Mouse (Mus musculus): ENCODE measurements around the gene Olfr48.

The Olfr48 gene

GRCm38 (mm10) chr2:89848105-89848504, at the start of gene Olfr48:
Gene Olfr48, minus strand, starts transcription at chr2:89848205.
- no peak for DNase-seq (ENCODE audit: low read depth, low spot score)

GRCm38 (mm10) chr2:89878137-89878536, 30.1 kb upstream of the Olfr48 start, which contains the start of gene Olfr1257:
Gene Olfr1257, plus strand, starts transcription at chr2:89878437.
- DNase-seq (ENCODE audit: low read depth, low spot score), result no peak

- no peak for DNase-seq (ENCODE audit: low read depth, low spot score)
These were observed 1.2 kb upstream of the Olfr48 start for GRCm38 (mm10) chr2:89849230-89849629.

GRCm38 (mm10) chr2:89841455-89841854, 6.5 kb downstream of the Olfr48 start, which contains the start of gene Olfr1256:
Gene Olfr1256, minus strand, starts transcription at chr2:89841555.
- no peak for DNase-seq (ENCODE audit: low read depth, low spot score)

GRCm38 (mm10) chr2:89820216-89820615, 27.8 kb downstream of the Olfr48 start:
- DNase-seq (ENCODE audit: low read depth, low spot score), result no peak

GRCm38 (mm10) chr2:89811751-89812150, 36.3 kb downstream of the Olfr48 start, which contains the start of gene Olfr1255:
Gene Olfr1255, plus strand, starts transcription at chr2:89812051.
- no peak for DNase-seq (ENCODE audit: low read depth, low spot score)

- DNase-seq (ENCODE audit: low read depth, low spot score), result no peak
These were observed 37.3 kb downstream of the Olfr48 start for GRCm38 (mm10) chr2:89810751-89811150.

- DNase-seq (ENCODE audit: low read depth, low spot score), result no peak
These were observed 48.4 kb downstream of the Olfr48 start for GRCm38 (mm10) chr2:89799583-89799982.

GRCm38 (mm10) chr2:89793519-89793918, 54.5 kb downstream of the Olfr48 start, which contains the start of gene Olfr1254:
Gene Olfr1254, minus strand, starts transcription at chr2:89793619.
- DNase-seq (ENCODE audit: low read depth, low spot score), result no peak
